Mouse (Mus musculus): ENCODE measurements at regions not wholly inside any gene's neighbourhood (a gene's known extent, or its start where the extent isn't known, plus 50 kb on each side); places are given as distances from the start of the nearest gene placed in this dataset.

DNA sequence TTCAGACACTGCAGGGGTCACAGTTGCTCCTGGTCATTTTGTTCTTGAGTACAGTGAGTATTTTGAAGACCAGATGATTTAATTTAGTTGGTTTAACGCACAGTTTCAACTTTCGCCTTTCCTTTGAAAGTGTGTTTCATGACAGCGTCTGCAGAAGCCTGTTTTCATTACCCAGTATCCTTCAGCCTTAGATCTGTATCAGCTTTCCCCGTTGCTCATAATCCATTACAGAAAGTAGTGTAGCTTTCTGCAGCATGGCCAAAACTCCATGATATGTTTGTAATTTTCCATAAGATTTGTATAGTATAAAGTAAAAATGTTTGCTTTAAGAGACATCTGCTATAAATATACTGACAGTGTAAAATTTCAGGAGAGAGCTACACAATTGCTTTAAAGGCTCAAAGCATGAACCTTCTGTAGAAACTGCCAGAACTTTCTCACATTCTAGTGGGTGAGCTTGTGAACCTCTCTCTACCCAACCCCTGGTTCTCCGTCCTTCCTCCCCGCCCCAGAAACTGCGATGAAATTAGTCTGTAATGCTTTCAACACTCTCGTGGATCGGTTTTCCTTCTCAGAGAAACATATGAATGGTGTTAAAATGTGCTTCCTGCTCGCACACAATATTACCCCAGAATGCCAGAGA is 506.6 kb upstream of the Adgrl2 start:
- DNase-seq: no peak

DNA sequence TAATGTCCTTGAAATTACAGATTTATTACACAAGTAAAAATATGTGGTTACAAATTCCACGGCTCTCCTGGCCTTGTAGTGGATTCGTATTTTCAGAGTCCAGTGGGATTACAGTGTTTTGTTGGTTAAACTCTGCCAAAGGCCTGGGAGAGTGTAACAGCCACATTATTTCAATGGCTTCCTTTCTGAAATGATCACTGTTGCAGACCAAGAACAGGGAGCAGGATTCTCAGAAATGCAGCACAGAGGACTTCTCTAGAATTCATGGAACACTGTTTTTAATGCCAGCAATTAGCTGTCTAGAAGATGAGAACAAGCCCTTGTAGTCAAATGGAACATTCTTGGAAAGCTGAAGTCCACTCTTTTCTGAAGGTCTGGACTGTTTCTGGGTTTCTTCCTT is 505.8 kb upstream of the Adgrl2 start:
- DNase-seq: no peak

DNA sequence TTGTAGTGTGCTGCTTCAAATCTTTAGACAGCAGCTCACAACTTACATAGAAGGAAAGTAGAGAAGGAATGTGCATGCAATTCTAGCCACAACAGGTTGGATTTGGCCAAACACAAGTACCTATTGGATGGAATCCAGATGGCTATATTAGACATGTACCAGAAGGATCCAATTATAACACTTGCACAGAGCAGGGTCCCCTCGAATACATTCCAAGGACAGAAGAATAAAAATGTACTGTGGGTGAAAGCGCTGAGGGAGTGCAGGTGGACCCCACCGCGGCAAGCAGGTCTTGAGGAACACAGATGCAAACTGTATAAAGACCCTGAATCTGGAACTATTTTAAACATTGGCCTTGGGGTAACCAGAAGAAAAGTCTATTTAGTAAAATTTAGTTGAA is 497.8 kb upstream of the Adgrl2 start:
- DNase-seq: no peak

DNA sequence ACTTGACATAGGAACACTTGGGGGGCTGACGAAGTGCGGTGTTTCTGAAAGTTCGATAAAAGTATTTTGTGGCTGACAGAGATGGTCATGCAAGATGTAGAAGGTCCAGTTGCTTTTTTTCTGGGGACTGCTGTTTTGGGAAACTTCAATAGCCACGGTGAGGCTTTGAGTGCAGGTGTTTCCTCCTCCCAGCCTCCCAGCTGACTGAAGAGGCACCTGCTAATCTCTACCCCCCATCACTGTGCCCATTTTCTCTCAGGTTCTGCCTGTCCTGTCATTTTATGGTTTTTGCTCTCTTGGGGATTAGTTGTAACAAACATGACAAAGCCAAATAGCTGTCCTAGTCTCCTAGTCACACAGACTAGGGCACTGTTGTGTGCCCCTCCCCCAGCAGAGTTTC is 495.1 kb upstream of the Adgrl2 start:
- DNase-seq: no peak

DNA sequence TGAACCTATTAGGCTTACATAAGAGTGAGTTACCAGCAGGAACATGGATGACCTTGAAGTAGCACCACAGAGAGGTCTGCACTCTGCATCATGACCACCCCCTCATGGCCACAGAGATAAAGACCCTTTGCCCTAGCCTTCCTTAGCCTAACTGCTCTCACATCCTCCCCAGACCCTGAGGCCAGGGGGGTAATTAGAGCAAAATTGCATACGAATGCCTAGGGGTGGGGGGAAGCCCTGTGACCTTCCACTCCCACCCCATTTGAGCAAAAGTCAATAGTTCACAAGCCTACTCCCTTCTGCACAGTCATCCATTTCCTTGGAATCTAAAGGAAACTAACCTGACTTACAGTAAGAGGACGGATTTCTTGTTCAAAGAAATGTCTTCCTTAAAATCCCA is 494.0 kb upstream of the Adgrl2 start:
- no peak for DNase-seq

DNA sequence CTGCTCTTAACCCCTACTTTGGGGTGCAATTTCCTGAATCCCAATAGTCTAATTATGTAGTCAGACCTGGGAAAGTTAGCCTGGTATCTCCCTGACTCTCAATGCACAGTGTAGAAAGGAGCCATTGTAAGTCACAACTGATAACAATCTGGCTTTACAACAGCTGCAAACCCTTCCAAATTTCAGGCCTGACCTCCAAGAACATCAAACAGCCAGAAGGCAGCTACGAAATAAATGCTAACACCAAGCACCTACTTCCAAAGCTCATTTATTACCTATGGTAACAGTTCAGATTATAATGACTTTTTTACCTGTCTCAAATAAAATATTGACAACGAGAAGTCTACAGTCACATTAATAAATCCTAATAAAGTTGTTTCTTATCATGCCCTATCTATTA is 485.8 kb upstream of the Adgrl2 start:
- DNase-seq: no peak

DNA sequence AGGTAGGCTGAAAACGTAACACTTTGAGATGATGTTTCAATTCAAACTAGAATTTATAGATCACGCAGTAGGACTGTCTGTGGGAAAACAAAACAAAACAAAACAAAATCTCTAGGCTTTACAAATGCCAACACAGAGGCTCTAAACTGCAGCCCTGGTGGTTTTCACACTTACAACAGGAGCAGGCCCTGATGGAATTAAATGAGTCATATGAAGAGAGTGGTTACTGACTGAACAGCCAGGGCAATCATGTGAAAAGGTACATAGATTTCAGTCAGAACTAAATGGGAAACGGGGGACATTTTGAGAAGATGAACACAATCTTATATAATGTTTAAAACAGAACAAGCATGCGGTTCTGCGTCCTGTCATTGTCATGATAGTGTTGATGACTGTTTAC is 476.6 kb upstream of the Adgrl2 start:
- DNase-seq: no peak

DNA sequence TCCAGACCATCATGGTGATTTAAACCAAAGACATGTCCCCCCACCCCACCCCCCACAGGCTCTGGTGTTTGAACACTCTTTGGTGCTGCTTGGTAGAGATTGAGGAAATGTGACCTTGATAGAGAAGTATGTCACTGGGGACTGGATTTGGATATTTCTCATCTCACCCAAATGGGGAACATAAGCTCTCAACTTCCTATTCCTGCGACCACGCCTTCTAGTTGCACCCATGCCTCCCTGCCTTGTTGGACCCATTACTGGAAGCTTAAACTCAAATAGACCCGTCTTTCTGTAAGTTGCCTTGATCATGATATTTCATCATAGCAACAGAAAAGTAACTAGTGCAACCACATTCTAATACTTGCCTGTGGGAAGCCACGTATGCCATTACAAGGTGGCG is 474.2 kb upstream of the Adgrl2 start:
- no peak for DNase-seq

DNA sequence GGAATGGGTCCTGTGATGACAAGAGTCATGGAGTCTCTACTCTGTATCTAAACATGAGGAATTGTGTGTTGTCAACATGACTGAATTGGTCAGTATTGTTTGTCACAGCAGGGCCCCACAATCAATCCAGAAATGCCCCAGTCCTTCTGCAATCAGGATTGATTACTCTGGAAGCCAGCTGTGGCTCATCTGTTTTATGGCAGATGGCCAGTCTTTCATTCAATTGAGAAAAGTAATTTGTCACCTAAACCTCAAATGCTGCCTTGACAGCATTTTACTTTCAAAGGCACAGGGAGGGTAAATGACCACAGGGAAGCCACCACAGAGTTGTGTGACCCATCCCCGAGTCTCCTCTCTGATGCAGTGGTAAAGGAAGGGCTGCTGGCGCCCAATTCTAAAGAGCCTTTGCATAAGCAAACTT is 471.8 kb upstream of the Adgrl2 start:
- no peak for DNase-seq

DNA sequence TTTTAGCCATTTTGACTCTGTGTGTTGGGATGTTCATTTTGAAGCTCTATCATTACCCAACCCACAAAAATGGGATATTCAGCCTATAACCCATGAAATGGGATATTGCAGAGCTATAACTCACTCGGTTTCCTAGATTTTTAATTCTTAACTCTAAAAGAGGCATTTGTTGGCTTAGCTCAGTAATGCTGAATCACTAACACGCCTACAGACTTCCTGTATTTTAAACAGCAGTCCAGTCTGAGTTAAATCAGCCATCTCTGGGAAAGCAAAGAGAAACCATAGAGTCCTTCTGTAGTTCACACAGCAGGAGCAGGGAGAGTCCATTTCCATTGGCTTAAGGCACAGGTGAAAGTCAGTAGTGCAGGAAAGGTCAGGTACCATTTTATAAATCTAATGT is 471.3 kb upstream of the Adgrl2 start:
- DNase-seq: no peak

DNA sequence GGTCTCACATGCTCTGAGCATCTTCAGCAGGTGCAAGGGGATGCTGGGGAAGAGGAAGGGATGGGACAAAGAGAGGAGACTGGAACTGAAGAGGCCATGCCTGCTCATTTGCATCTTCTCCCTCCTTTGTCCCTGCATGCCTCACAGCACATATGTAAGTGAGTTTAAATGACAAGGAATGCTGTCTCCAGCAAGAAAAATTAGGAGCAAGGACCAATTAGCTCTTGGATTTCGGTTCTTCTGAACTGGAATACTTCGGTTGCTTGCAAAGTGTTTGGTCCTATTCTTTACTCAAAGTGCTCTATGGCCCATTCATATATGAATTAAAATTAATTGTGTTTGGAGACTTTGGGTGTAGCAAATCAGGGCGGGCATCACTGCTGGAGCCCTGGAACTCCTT is 459.0 kb upstream of the Adgrl2 start:
- DNase-seq: no peak

DNA sequence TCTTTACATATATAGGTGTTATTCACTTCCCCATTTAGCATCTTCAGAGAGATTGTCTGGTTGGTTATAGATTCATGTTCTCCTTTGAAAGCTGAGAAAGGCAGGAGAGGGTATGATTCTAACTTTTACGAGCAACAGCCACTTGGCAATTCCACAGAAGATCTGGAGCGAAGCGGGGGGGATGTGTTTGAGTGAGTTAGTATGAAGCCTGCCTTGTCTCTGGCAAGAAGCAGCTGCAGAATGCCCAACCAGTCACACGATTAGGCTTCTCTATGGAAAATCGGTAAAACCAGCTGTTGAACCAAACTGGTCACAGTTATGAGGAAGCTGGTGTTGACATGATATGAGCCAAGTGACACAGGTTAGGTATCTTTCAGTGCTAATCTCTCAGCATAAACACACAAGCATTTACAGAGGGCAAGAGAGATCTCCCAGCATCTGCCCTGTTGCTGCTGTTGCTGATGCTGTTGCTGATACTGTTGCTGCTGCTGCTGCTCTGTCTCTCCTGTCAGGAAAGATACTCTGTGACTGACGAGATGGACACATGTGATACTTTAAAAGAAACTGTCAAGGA is 455.7 kb upstream of the Adgrl2 start:
- no peak for DNase-seq

DNA sequence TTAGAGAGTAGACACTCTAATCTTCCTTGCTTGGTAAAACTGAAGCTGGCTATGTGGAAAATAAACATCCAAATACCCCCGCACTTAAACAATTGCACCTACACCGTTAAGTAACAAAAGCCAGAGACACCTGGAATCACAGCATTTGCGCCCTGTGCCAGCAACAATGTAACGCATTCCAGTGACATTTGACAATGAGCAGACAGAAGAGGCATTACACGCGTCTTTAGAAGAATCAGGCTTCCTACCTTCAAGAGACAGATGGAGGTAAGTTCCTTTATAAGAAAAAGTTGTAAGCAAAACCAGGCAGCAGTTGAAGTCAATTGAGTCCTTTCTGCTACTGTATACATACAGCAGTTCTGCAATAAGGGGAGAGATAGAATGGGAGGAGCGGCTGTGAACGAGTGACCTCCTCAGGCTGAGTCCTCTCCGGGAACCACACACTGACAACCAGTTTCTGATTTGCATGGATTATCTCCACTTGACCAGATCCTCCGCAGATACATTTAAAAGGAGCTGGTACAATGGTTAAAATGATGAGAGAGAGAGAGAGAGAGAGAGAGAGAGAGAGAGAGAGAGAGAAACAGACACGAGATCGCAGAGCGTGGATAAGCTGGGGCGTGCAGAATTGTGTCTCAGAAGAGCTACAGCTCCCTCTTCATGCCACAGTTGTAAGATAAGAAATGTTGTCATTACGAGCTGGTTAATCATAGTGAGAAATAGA is 454.7 kb upstream of the Adgrl2 start:
- peak; percentile 32 for DNase-seq

DNA sequence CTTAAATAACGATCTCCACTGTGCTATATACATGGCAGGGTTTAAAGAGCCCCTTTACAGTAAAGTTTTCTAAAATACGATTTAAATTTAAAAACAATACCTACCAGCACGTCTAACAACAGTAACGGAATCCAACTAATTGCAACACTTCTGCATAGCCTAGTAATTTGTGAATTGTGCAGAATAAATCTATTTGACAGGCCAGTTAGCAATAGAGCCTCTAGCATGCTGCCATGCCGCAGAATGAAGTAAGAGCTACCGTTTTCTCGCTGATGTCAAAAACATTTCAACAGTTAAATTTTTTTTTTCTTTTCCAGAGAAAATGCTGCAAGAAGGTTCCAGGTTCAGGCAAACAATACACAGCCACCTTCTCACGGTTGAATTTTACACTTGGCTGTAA is 454.0 kb upstream of the Adgrl2 start:
- no peak for DNase-seq

DNA sequence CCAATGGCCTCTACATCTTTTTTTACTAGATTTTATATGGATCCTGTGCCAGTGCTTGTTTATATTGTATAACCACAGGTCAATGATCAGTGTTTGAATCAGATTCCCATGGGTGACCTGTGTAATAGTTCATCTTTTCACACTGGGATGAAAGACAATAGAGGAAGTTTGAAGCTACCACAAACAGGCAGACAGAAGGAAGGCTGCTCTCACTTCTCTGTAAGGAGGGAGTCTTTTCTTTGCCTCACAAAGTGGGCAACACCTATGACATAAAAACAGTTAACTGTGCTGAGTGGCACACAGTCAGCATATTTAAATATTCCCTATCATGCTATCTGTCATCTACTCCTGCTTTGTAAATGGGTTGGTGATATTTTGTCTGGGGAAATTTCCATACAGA is 450.9 kb upstream of the Adgrl2 start:
- no peak for DNase-seq

DNA sequence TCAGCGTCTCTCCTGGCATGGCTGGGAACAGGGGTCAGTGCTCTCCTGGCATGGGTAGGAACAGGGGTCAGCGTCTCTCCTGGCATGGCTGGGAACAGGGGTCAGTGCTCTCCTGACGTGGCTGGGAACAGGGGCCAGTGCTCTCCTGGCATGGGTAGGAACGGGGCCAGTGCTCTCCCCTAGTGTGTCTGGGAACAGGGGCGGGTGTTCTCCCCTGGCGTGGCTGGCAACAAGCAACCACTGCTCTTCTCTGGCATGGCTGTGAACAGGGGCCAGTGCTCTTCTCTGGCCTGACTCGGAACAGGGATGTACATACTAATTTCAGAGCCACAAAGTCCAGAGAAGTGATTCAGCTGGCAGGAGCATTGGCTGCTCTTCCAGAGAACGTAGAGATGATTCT is 447.4 kb upstream of the Adgrl2 start:
- no peak for DNase-seq

DNA sequence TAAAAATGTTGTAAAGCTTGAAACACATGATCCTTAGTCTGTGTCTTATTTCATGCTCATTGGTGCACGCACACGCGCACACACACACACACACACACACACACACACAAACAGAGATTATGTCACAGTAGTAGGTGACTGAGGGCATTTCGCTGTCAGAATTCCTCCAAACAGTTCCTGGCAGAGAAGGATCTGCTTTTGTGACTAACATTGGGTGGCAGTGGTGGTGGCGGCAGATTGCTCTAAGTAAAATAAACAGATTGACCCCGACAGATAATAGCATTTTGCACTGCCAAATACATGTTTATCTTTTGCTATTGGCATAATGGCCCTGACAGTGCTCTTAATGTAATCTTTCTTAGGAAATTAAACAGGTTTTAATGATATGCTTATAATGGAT is 446.6 kb upstream of the Adgrl2 start:
- DNase-seq: no peak

DNA sequence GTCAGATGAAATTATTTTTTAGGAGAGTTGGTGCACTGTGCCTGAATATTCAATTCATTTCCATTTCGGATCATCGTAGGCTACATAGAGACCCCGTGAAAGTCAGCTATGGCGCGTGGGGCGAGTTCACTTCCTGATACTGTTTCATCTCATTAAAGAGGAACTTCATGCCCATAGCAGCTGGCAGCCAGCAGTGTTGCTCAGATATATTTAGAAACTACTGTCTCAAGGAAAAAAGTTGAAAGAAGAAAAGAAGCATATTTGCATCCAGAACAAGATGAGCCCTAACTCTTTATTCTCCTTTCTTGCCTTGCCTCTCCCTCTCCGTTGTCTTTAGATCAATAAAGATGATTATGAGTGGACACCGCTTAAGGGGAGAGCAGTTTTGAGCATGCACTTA is 446.1 kb upstream of the Adgrl2 start:
- no peak for DNase-seq

DNA sequence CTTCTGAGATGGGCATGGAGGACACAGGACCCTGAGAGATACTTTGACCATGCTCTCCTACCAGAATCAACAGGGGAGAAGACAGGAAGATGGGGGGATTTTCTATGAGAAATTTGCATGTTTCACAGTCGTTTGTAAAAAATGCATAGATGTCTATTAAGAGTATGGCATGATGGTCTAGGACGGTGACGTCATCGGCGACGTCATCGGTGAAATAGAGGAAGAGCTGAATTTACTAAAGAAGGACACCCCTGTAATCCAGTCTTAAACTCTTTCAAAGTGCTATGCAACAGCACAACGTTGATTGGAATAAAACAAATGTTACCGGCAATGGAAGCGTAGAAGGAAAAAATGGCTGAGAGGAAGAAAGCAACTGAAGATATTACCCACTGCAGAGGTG is 441.4 kb upstream of the Adgrl2 start:
- no peak for DNase-seq

DNA sequence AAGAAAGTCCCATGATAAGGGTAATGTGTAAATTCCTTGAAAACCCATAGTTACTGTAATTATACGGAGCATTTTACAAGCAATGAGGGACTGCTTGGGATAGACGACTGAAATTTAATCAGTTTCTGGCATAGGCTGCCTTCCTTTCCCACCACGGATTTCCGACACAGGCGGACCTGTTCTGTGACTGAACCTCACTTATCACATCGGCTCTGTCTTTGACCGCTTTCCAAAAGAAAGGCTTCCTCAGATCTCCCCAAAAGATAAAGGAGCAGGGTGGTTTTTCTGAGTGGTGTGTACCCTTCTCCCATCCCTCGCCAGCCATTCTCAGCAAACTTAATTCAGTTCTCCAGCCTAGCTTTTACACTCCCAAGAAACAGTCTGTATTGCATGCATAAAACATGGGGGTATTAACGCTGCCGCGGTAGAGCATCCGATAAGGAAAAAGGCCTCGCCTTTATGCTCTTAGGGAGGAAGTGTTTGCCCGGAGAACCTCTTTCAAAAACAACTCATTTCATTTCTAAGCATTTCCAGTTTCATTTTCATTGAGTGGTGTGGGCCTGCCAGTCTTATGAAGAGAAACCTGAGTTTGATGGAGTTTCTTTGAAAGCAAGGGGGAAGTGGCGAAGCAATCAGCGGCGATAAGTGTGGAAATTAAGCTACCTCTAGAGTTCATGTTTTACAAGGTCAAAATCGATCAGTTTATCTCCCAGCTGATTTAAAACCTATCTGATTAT is 435.8 kb upstream of the Adgrl2 start:
- no peak for DNase-seq

DNA sequence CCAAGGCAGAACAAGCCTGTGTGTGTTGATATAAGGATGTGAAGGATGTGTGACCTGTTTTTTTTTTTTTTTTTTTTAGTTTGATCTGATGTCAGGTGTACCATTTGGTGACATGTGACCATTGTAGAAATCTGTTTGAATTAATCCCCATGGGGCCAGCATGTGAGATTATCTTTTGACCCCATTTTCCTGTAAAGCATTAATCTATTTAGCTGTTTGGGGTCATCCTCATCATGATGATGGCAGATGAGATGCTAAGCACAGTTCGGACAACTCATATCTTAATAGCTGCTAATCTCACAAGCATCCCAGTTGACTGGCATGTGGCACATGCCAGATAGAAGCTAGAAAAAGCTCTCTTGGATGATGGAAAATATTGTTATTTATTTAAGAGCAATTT is 434.0 kb upstream of the Adgrl2 start:
- DNase-seq: no peak

DNA sequence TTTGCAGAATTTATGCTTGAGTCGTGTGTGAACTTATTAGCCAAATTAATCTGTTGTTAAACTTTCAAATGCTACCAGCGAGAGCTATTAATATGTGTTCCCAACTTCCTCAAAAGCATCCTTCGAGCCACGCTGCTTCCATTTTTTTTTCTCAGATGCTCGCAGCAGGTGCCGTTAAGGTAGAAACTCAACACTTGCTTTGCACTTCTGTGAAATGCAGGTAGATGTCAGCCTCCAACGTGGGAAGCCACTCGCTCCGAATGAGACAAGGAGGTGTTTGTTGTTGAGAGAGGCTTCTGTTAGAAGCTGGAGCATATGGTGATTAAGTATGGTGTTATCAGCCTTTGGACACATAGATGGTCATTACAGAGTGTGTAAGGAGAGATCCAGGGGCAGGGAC is 433.1 kb upstream of the Adgrl2 start:
- DNase-seq: no peak

DNA sequence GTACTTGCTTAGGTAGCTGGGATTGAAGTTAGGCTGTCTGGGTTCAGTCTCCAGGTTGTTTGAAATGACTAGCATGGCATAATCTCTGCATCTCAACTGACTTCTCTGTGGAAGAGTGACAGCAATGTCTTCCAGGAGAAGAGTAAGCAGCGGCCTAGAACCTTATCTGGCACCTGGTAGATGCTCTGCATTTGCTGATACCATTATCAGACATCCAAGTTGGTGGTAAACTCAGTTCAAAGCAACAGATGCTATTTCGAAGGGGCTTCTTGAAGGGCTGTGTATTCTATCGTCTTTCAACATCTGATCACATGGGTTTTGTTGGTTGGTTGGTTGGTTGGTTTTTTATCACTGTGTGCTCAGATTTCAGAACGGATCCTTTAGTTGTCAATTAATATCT is 424.7 kb upstream of the Adgrl2 start:
- DNase-seq: no peak

DNA sequence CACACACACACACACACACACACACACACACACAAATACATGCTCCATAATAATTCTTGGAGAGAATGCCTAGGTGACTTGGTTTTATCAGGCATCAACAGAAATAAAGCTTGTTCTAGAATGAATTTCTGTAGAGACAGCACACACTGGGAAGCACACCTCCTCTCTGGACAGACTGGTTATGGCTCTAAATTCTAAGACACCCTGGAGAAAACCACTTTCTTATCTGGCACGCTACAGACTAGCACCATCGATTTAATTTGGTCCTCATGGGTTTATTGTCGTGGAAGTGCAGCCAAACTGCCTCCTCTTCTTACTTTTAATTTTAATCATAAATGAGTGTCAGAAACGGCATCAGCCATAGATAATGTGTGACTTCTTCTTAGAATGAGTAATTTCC is 422.8 kb upstream of the Adgrl2 start:
- DNase-seq: no peak
